Mouse (Mus musculus) spleen, adult 10 weeks (tissue): ENCODE measurements around the gene Chtop. TPM values are rescaled to one million over a fixed set of nuclear protein-coding genes. Genes with fewer than 3 reads are reported as not detected.

ENCODE experiments used
- polyA plus RNA-seq: library from polyadenylated mRNA; stranded (reverse); fragments of 350-450 nt; fragmentation: Illumina TruSeq; extraction: RNeasy Lipid Tissue Mini Kit (QIAGEN cat#74804); gene quantifications from one replicate; pipeline ENCODE4 v1.2.3, GENCODE M21; 2015; ENCODE audit warnings: low replicate concordance; ENCODE audit not compliant: insufficient read depth

The Chtop gene
- polyA plus RNA-seq, result 185 TPM

DNA sequence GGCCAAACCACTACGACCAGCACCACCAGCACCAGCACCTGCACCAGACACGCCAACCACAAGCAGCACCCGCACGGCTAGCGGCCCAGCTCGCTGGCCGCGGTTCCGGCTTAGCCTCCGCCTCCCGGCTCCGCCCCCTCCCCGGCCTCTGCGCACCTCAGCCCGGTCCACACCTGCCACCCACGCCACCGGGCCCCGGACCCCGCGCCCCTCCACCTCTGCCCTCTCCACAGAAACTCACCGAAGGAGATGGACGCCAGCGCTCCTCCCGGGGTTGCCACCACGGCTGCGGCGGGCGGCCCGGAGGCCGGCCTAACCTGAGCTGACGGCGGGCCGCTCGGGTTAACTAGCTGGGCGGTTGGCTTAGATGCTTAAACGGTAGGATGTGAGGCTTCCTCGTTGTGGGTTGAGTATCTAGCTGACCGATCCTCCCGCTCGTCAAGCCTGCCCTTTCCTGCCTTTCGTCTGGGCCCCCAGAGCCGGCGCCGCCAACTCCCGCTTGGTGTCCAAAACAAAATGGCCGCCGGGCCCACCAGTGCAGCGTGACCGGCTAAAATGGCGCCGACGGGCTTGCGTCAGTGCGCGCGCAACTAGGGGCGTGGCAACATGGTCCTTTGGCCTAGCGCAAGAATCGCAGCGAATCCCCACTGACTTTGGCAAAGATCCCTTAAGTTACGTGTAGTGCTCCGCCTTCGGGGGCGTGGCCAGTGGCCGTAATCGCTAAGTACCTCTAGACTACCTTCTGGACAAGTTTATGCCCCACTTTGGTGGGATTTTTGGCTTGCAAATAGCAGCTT, at the start of gene Chtop:
Gene Chtop (minus strand): TSS at position 549 of the 797 bp plus-strand sequence.

GRCm38 (mm10) chr3:90537141-90537904, 28.0 kb upstream of the Chtop start, which contains the start of gene S100a16:
TSS of gene S100a16 (plus strand) at chr3:90537254.

GRCm38 (mm10) chr3:90526580-90526979, 17.3 kb upstream of the Chtop start, which contains the start of gene S100a14:
TSS of gene S100a14 (plus strand) at chr3:90526856.

DNA sequence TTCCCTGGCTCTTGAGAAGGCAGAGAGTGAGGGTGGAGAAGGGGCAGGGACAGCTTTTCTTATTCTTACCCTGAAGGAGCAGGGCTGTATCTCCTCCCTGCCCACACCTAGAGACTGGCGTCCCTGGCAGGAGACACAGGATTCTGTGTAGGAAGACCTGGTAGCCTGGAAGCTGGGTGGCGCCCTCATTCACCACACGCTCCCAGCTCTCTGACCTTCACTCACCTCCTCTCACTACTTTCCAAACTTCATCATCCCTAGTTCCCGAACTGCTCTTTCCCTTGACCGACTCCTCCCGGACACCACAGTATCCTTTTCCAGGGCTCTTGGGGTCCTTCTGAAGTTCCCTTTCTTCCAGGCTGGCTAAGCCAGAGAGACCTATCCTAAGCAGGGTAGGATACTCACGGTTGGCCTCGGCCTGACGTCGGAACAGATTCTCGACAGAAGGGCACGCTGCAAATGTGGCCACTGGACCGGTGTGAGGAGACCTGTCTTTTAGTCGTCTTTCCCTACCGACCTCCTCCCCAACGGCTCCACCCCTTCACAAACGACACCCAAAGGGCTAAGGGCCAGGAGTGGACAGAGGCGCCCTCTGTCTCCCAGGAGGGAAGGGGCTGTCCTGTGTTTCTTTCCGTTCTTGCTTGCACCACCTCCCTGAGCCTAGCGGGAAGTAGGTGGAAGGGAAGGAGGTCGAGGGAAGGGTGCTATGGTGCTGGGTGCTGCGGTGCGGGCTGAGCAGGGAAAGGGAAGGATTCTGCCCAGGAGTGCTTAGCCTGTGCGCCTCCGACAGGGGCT, 4.7 kb upstream of the Chtop start, which contains the start of the genes S100a1 and S100a13:
Gene S100a1 (minus strand): TSS at position 597 of the 795 bp plus-strand sequence.
Gene S100a13 (plus strand): TSS at position 640 of the 795 bp plus-strand sequence.

DNA sequence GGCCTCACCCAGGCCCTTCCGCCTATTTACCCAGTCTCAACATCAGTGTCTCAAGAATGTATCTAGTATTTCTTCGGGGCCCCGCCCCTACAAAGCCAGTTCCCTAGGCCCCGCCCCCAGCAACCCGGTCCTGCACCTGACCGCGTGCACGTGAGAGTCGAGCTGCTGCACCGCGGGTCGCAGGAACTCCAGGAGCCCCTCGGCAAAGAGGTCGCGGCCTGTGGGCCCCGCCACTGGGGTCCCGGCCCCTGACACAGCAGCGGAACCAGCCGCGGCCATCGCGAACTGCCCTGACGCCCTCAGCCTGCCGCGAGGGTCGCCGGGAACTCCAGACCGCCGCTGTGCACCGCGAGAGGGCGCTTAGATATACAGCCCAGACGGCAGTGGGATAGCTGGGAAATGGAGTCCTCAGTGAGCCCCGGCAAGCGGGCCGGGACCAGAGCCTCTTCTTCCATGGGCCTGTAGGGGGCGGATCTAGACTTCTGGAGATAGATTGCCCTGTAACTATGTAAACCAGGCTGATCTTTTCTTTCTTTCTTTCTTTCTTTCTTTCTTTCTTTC, 18.5 kb downstream of the Chtop start, which contains the start of gene Snapin:
Gene Snapin (minus strand): TSS at position 338 of the 561 bp plus-strand sequence.

GRCm38 (mm10) chr3:90475831-90476611, 33.3 kb downstream of the Chtop start, which contains the start of gene Ilf2:
TSS of gene Ilf2 (plus strand) at chr3:90476126.

GRCm38 (mm10) chr3:90465686-90466310, 43.5 kb downstream of the Chtop start, which contains the start of gene Npr1:
TSS of gene Npr1 (minus strand) at chr3:90465866.

Other genes starting within 250 kb of the Chtop start
- 39.4 TPM for gene Dennd4b, start 244.3 kb downstream of the Chtop start, polyA plus RNA-seq
- 33.2 TPM for gene Gatad2b, start 216.3 kb downstream of the Chtop start, polyA plus RNA-seq
- 3.6 TPM for gene Slc27a3, start 119.6 kb downstream of the Chtop start, polyA plus RNA-seq
- gene Ints3, start 75.9 kb downstream of the Chtop start, polyA plus RNA-seq, result 30.3 TPM
- 11.0 TPM for gene Npr1, start 43.6 kb downstream of the Chtop start, polyA plus RNA-seq
- gene Ilf2, start 33.4 kb downstream of the Chtop start, polyA plus RNA-seq, result 92.2 TPM
- gene Snapin, start 18.5 kb downstream of the Chtop start, polyA plus RNA-seq, result 82.6 TPM
- 21.1 TPM for gene S100a1, start 4.9 kb upstream of the Chtop start, polyA plus RNA-seq
- gene S100a13, start 4.9 kb upstream of the Chtop start, polyA plus RNA-seq, result 60.2 TPM
- 0.93 TPM for gene S100a14, start 17.4 kb upstream of the Chtop start, polyA plus RNA-seq
- 14.6 TPM for gene S100a16, start 27.8 kb upstream of the Chtop start, polyA plus RNA-seq
- 0.79 TPM for gene S100a3, start 51.1 kb upstream of the Chtop start, polyA plus RNA-seq
- not detected for gene S100a2, start 80.7 kb upstream of the Chtop start, polyA plus RNA-seq
- gene Gm42674, start 92.4 kb upstream of the Chtop start, polyA plus RNA-seq, result not detected
- gene S100a4, start 94.3 kb upstream of the Chtop start, polyA plus RNA-seq, result 475 TPM
- gene S100a5, start 99.0 kb upstream of the Chtop start, polyA plus RNA-seq, result not detected
- gene S100a6, start 103.4 kb upstream of the Chtop start, polyA plus RNA-seq, result 257 TPM
- not detected for gene S100a7a, start 144.5 kb upstream of the Chtop start, polyA plus RNA-seq
- 428 TPM for gene S100a8, start 159.5 kb upstream of the Chtop start, polyA plus RNA-seq
- gene S100a9, start 186.2 kb upstream of the Chtop start, polyA plus RNA-seq, result 552 TPM
- not detected for gene Pglyrp4, start 217.4 kb upstream of the Chtop start, polyA plus RNA-seq